Mouse (Mus musculus): ENCODE results near the gene Vegfb.

- TF ChIP-seq CTCF (conservative IDR thresholded peaks at IDR 0.05; ENCODE audit: insufficient read depth, insufficient read length, low read depth, low read length) = 0 out of 2 replicates have a peak, but pooled peaks have one; percentile 1
- TF ChIP-seq POLR2A (IDR thresholded peaks at IDR 0.05; ENCODE audit: low read depth, low read length) = peak; percentile 73
Measured at GRCm38 (mm10) chr19:6950613-6951153, 36.8 kb downstream of the Vegfb start.
